Mouse (Mus musculus) heart, postnatal 10 days (tissue): Measurements from ENCODE around the gene Tns1. TPM values are rescaled to one million over a fixed set of nuclear protein-coding genes. Genes with fewer than 3 reads are reported as not detected.
"Not testable (repeated sequence)": the region's sequence is repeated elsewhere in the genome, so short reads cannot be mapped to it uniquely, and the experiment has no call there.

Experiments
- DNase-seq, 2 experiments: peaks; one replicate each; pipeline ENCODE4 v3.0.0; 2021
- intact Hi-C: fragments of 180-260 bp; cut with DNase I; formaldehyde crosslinking; loops from one replicate; pipeline ENCODE4 v1.15.1; 2025
- total RNA-seq, 2 experiments: library from RNA; stranded (reverse); gene quantifications; 2 replicates each; pipeline ENCODE4 v1.2.3; 2021

Tns1 gene
- total RNA-seq, 2 experiments from 2014 or later = 532 to 688 TPM

DNA sequence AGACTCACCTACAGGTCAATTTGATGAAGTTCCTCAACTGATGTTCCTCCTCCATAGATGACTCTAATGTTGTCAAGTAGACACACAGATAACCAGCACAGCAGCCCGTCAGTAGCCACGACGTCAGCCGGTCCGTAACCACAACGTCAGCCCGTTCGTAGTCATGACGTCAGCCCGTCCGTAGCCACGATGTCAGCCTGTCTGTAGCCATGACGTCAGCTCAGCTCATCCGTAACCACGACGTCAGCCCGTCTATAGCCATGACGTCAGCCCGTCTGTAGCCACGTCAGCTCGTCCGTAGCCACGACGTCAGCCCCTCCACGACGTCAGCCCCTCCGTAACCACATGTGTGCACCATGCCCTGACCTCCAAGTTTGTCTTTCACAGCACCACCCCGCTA is 217.1 kb downstream of the Tns1 start:
- no peak for DNase-seq

DNA sequence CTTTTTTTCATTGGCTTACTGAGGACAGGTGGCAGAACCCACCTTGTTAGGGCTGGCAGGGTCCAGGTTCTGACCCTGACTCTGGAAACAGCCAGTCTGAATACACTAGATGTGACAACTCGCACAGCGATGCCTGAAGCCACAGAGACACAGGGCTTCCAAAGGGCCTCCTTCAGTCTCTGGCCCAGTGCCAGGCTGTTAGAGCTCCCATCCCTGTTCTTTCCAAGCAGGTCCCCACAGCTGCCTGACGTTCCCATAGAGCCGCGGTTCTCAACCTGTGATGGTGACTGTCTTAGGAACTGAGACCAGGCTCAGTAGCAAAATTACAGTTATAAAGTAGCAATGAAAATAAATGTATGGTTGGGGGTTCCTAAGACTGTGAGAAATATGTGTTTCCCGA is 217.9 kb downstream of the Tns1 start:
- DNase-seq = peak; percentile 36 to 54
- intact Hi-C loops = no loop called here

More for the DNA sequence above, 217.1 kb downstream of the Tns1 start:
- intact Hi-C loops = no loop called here

DNA sequence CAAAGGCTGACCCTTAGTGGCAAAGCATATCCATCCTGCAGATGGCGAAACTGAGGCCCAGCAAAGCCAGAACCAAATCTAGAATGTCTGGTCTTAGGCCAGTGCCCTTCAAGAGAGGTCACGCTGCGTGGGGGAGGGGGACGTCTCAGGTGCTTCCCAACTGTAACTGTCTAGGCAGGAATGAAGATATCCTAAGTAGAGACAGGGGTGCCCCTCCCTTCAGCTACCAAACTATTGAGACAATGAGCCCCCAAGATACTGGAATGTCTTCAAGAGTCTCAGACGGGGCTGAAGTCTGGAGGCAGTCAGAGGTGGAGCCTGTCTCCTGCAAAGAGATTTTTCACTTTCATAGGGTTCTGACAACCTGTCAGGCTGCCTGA is 218.4 kb downstream of the Tns1 start:
- peak; percentile 13 to 30 for DNase-seq
- intact Hi-C loops = no loop called here

DNA sequence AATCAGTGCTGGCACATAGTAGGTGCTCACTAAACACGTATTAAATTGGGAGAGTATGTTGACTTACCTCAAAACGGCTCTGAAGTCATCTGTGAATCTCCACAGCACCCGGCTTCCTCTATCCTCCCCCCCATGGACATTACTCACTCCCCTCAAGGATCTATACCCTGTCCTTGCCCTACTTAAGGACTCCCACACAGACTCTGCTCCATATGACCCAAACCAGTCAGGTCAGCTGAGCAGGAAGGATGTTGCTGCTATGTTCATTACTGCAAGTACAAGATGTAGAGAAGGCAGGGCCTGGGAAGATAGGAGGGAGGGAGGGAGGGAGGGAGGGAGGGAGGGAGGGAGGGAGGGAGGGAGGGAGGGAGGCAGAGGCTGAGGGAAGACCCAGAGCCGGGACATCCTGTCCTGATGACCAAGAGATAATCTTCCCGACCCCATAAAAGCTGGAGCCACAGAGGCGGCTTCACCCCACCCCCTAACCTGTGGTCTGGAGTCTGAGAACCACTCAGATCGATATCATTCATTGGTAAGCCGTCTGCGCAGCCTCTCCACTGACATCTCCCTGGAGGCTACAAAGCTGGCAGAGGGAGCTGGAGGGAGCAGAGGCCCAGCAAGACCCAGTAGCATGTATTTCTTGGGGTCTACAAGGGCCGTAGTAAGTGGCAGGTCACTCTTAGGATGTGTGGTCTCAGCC is 219.0 kb downstream of the Tns1 start:
- intact Hi-C loops = no loop called here
- peak; percentile 10 to 12 for DNase-seq

DNA sequence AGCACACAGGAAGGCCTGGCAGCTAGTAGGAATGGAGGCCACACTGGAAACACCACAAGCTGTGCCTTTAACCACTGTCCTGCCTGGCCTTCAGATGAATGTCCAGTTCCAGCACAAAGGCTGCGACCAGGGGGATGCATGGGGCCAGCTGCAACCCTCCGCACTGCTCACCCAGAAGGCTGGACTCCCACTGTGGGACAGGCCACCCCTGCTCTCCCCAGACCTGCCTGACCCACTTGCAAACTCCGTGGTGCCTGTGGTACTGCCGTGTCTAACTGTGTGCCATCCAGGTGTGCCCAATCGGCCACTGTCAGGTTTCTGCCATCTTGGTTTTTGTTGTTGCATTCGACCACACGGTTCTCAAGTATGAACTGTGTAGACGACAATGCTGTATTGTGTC is 219.6 kb downstream of the Tns1 start:
- DNase-seq = peak in 1 of 2 experiments; percentile 1
- intact Hi-C loops = no loop called here

DNA sequence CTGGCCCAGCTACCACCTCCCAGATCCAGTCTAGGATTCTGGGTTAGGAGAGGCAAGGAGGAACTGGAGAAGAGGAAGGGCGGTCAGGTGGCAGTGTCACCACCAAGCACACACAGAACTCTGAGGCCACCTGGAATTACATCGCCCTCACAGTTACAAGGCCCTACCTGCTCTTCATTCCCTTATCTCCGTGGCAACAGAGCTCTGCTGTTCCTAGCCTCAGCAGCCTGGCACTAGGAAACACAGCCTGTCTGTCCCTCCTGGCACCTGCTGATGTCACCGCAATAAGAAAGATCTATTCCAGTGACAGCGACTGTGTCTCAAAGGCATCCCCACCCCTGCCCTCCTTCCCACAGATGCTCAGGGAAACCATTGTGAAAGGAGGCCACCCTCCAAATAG is 221.2 kb downstream of the Tns1 start:
- intact Hi-C loops = loop anchor here (2.0 kb wide), 2 partner anchors 94 to 174 kb away; no protein-coding TSS in a partner anchor

DNA sequence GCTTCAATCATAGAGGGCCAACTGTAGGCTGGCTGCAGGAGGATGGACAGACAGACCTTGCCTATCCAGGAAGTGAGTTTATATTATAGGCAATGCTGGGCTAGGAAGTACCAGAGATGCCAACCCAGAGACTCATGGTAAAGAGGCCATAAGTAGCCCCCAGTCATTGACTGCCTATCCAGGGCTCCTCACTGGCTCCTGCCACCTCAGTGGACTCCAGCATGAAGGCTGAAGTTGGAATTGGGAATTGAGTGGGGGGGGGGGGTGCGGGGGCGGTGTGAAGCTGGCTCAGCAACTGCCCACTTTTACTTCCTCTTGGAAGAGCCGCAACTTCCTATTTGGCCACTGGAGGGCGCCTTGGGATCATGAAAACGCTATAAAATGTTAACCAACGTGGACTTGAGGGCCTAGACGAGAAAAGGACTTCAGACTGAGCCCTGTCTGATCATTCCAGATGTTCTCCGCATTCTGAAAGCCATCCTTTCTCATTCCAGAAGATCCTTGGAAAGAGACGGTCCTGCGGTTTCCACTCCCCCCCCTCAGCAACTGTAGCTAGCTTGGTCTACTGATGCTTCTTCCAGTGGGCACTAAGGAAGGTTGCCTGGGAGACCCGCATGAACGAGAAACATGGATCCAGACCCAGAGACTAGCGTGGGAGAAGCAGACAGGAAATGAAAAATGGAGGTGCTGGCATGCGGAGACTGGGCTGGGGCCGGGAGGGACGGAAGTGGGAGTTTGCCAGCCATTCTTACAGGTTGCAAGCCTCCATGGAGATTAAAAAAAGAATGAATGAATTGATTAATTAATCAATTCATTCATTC is 221.9 kb downstream of the Tns1 start:
- intact Hi-C loops = loop anchor here (1.0 to 2.0 kb wide), 3 partner anchors 84 to 174 kb away; no protein-coding TSS in a partner anchor
- DNase-seq = peak; percentile 80 to 88

More for the DNA sequence above, 221.2 kb downstream of the Tns1 start:
- no peak for DNase-seq

DNA sequence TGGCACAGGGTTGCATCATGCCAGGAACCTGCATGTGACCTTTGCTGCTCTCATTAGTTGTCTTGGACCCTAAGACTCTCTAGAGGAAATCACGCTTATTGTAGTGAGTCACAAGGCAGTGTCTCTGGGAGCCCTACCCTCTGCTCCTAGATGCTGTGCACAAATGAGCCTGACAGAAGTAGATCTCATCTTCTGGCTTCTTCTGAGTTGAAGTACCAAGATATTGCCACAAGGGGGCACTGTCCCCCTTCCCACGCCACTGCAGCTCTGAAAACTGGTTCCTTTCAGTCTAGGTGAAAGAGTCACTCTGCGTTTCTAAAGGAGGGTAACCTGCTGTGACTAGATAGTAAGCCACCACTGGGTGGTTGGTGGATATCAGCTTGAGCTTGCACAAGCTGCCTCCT is 222.8 kb downstream of the Tns1 start:
- intact Hi-C loops = loop anchor here (1.0 to 2.0 kb wide), 3 partner anchors 182 to 295 kb away; partner anchors contain the start of gene Rufy4

DNA sequence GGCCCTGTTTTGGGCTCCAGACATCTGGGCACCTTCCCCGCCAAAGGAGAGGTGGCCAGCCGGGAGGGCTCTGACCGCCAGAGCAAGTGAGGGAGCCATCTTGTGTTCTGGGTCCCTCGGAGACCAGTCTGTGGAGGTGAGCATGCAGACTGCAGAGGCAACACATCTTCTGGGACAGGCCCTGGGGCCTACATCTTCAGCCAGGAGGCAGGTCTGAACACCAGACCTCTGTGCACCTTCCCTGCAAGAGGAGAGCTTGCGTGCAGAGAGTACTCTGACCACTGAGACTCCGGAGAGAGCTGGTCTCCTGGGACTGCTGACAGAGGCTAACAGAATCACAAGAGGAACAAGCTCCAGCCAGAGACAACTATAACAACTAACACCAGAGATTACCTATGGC is 228.8 kb downstream of the Tns1 start:
- intact Hi-C loops, DNase-seq: not testable (repeated sequence)

More for the DNA sequence above, 222.8 kb downstream of the Tns1 start:
- peak; percentile 82 to 87 for DNase-seq

DNA sequence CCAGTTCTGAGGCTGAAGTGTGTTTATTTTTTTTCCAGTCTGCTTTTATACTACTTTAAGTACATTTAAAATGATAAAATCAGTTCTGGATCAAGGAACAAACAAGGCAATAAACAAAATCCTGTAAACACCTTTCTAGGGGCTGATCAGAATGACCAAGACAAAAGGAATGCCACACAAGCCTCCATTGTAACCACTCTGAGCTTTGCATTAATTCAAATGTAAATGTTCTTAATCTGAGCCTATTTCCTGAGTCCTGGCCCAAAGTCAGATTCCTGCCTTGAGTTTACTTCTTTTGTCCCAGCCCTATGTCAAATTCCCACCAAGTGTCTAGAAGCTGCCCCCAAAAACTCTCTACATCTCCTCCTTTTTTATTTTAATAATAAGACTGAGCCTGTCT is 243.5 kb downstream of the Tns1 start:
- intact Hi-C loops = no loop called here
- no peak for DNase-seq

DNA sequence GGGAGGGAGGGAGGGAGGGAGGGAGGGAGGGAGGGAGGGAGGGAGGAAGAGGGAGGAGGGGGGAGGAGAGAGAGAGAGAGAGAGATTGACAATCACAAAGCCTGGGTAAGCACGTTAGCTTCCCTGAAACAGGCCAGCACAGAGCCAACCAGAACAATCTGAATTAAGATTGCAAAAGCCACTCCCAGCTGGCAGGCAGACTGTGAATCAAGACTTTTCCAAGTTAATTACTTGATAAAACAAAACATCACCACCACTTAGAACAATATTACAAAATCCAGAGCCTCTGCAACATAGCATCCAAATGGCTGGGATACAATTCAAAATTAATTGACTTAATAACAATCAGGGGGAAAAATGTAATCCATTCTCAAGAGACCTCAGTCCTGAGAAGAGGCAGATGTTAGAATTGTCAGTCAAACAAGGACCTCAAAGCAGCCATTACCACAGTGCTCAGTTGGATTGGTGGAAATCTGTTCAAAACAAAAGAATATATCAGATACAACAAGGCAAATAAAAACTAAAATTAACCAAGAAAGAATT is 248.5 kb downstream of the Tns1 start:
- DNase-seq = peak; percentile 11 to 16
- intact Hi-C loops = no loop called here

DNA sequence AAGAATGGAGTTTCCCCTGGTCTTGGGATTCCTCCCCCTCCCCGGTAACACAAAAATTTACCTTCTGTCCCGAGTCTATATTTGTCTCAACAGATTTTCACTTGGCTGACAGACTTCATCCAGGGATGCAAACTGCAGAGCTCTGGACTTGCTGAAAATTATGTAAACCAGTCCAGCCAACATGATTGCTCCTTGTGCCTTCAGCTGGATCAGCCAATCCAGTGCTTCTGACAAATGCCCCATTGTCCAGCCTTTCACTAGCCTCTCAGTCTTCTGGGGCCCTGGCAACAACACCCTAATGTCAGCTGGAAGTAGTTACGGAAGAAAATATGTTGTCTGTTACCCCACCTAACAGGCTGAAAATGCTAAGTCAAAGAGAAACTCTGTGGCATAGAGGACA is 259.9 kb downstream of the Tns1 start:
- no peak for DNase-seq
- intact Hi-C loops = no loop called here

DNA sequence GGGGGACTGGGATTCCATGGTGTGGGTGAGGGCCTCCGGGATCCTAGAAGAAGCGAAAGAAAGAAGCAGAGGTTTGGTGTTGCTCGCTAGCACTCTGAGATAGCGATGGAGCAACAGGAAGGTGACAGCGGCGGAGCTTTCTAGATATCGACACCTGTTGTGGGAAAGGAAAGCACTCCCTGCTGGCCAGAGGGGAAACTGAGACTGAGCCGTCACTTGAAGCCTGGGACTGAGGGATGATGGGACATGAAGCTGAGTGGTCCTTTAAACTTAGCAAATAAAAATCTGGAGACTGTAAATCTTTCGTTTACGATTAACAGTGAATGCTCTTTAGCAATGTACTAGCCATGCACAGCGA is 261.2 kb downstream of the Tns1 start:
- intact Hi-C loops = no loop called here
- DNase-seq = no peak

DNA sequence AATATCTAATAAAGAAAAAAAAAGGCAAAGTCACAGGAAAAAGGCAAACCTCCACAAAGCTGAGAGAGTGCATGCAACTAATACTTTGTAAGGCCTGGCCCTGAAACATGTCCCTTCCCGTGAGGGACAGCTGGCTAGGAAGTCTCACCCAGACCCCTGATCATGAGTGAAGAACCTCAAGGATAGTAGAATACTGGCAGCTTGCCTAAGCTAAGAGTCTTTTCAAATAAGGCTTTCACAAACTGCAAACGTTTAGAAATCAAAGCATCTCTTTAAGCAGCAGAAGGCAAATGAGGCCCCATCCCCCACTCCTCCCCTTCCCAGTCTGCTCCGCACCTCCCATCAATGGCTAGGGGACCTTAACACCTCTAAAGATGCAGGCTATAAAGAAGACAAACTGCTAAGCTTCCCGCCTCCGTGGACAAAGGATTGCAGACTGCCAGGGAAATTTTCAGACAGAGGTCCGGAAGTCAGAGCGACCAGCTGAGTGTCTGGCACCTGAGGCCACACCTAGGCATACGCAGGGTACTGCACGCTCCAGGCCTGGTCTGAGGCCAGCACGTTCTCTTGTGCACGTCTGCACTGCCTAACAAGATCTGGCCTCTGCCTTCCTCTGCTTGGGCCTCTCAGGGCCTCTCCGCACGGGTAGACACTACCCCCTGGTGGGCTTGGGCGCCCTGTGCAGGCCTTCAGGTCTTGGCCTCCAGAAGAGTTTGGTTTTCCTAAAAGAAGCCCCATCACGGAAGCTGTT is 261.8 kb downstream of the Tns1 start:
- intact Hi-C loops = no loop called here
- peak; percentile 72 to 84 for DNase-seq

DNA sequence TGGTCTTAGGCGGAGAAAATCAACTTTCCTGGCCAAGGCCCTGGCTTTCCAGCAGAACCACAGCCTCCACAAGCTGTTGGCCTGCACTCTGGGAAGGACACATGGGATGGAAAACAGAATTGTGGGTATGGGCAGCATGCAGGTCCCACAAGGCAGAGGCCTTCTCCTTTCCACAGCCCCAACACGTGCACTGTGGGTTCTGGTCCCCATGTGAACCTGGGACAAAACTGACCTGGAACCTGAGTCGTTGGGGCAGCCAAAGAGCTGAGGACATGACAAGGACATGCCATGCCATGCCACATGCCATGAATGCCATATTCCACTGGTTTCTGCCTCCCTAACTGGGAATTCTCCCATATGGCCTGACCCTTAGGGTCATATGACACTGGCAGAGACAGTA is 263.8 kb downstream of the Tns1 start:
- DNase-seq = no peak
- intact Hi-C loops = no loop called here

Other genes starting within 250 kb of the Tns1 start
- gene Rufy4, start 1.1 kb upstream of the Tns1 start, total RNA-seq = 1 to 10 TPM; 1.2 to 1.5 TPM
- gene Cxcr2, start 29.5 kb upstream of the Tns1 start, total RNA-seq = under 1 TPM; 0.14 to 0.17 TPM
- not detected for gene Cxcr1, start 70.2 kb upstream of the Tns1 start, total RNA-seq
- gene Arpc2, start 111.6 kb upstream of the Tns1 start, total RNA-seq = 100 to 1,000 TPM; 213 to 219 TPM
- not detected for gene Gpbar1, start 154.1 kb upstream of the Tns1 start, total RNA-seq
- 100 to 1,000 TPM; 103 to 109 TPM for gene Aamp, start 160.3 kb upstream of the Tns1 start, total RNA-seq
- gene Pnkd, start 160.5 kb upstream of the Tns1 start, total RNA-seq = 100 to 1,000 TPM; 205 to 211 TPM
- 10 to 100 TPM; 43.2 to 45.8 TPM for gene Tmbim1, start 181.2 kb upstream of the Tns1 start, total RNA-seq
- under 1 TPM; 0.29 to 0.45 TPM for gene Catip, start 237.7 kb upstream of the Tns1 start, total RNA-seq